Mouse (Mus musculus) liver (tissue): ENCODE measurements at regions not wholly inside any gene's neighbourhood (a gene's known extent, or its start where the extent isn't known, plus 50 kb on each side); places are given as distances from the start of the nearest gene placed in this dataset.

Experiments used
- DNase-seq: peaks from one replicate; pipeline ENCODE4 v3.0.0-alpha.2; 2020; ENCODE audit warnings: mixed read lengths

DNA sequence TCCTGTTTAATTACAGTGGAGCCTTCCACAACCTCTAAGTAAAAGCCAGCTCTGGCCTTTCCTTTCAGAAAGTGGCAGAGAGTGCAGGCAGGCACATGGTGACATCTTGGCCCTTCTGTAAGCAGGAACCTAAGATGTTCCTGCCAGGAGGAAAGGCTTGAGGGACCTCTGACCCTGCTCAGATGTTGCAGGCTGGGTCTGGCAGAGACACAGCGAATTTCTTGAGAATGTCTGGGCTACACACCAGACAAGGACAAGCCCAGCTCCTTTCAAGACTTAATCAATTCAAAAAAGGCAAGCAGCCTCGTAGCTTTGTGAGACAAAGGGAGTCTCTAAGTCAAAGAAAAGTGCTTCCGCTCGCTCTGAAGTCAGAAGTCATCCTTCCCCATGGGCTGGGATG lies 79.2 kb upstream of the 4930583I09Rik start:
- DNase-seq, result no peak

- peak; percentile 7 for DNase-seq
Measured at GRCm38 (mm10) chr17:64914302-64914701, 78.4 kb upstream of the 4930583I09Rik start.

DNA sequence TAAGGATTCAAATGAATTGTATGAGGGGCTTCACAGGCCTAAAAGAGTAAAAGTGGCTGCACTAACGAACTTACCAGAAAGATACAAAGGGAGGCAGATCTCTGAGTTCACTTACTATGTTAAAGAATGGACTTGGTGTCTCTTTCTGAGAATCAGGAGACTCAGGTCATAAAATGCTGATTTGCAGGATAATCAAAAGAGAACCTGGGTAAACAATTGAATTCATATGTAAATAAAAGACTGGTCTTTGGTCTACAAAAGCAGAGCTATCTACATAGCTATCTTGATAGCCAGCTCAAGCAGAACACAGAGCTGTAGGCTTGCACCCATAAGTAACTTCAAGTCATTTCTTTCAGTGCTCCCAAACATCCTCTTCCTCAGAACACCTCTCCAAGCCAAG lies 72.8 kb upstream of the 4930583I09Rik start:
- no peak for DNase-seq

GRCm38 (mm10) chr17:64901721-64902623 lies 66.1 kb upstream of the 4930583I09Rik start:
- DNase-seq, result no peak

DNA sequence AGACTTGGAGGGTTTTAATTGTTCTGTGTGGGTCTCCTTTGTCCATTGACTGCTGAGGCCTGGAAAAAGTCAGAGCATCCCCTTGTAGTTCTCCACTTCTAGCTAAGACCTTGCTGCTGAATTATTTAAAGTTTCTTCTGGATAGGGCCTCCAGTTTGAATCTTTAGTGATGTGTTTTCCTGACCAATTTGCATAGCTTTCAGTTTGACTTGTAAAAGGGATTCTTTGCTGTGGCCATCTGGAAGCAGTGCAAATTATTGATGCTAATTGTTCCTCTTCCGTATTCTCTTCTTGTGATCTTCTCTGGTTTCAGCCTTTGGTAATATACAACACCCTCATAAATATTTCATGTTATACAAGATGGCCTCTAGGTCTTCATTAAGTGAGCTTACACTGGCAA lies 61.6 kb upstream of the 4930583I09Rik start:
- no peak for DNase-seq

- DNase-seq, result no peak
Measured at GRCm38 (mm10) chr17:64895886-64896285, 60.0 kb upstream of the 4930583I09Rik start.

DNA sequence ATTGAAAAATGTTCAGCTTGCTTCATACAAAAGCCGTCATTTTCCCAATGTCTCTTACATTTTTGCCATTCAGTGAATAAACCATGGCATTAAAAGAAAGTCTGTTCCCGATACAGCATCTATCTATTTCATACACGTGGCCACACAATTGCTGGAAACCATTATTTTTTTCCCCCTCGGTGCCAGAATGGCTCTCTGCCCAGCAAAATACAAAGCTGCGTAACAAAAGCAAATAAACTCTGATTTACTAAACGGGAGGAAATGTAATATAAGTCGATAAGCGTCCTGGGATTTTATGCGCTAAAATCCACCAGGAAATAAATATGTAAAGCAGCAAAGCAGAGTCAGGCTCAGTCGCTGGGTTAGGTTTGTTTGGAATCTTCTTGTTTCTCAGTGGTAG lies 59.6 kb upstream of the 4930583I09Rik start:
- no peak for DNase-seq

DNA sequence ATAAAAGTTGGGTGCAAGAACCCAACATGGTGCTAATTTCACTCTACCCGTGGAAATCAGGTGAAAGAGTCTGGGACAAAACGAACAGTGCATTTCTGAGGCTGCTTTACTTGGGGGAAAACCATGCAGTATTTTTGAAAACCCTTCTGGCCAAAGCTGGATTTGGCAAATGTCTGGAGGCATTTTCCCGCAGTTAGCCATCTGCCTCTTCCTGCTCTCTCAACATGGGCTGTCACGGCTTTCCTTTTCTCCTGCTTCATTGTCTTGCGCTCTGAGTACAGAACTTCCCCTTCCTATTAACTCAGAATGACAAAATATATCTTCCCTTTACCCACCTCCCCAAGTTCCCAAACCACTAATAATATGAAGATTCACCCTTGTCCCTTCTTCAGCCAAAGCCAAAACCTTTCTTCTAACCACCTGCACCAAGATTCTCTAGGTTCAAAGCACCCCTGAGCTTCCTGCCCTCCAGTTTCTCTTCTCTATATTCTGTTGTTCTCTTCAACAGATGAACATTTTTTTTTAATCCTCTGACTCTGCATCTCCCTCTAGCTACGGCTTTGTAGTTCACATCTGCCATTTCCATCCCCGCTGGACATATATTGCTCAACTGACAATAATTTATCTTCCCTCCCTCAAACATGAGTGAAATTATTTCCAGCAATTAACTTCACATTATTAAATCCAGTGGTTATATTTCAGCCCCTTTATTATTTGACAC lies 57.5 kb upstream of the 4930583I09Rik start:
- no peak for DNase-seq
